Mouse (Mus musculus) embryonic fibroblast, embryonic 13.5 days (primary cell): Measurements from ENCODE around the gene Tor1a.

Source experiments
- CTCF ChIP-seq: IDR thresholded peaks from 2 replicates; pipeline ENCODE4 v1.5.1; 2011; ENCODE audit warnings: mild to moderate bottlenecking, control low read depth, low read length, moderate library complexity, borderline replicate concordance; ENCODE audit not compliant: insufficient read depth
- POLR2A ChIP-seq: IDR thresholded peaks from 2 replicates; pipeline ENCODE4 v1.6.1; 2011; ENCODE audit warnings: low read depth, mild to moderate bottlenecking, control low read depth, low read length, moderate library complexity

DNA sequence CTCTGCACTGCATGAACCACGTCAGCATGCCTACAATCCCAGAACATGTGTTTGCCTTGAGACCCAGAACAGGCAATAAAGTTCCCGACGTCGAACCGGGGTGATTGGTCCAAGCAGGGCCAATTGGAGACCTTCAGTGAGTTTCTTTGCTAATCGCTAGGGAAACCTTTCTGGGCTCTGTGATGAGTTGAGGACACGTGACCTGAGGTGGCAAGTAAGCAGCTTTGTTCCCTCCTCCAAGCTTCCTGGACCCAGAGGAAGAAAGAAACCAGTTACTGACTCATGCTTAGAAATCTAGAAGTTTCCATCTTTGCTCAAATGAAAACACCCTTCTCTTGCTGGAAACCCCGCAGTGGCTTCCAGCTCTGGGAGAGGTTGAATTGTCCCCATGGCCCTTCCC lies 54.7 kb downstream of the Tor1a start:
- TF ChIP-seq CTCF (no peak), POLR2A (no peak)
